Mouse (Mus musculus) kidney, adult 2 months (tissue): Measurements from ENCODE around the gene Gm5788.
"Not testable (repeated sequence)": the region's sequence is repeated elsewhere in the genome, so short reads cannot be mapped to it uniquely, and the experiment has no call there.

ENCODE experiments used
- CTCF ChIP-seq: fragments of 200-500 bp; conservative IDR thresholded peaks from 2 replicates; pipeline ENCODE4 v1.5.1; 2011; ENCODE audit warnings: low read depth, mild to moderate bottlenecking, control low read depth, low read length, moderate library complexity, mixed read lengths; ENCODE audit not compliant: insufficient read depth, insufficient read length
- POLR2A ChIP-seq: fragments of 200-500 bp; IDR thresholded peaks from one replicate; pipeline ENCODE4 v1.6.1; 2011; ENCODE audit warnings: low read depth, low read length, control low read depth

DNA sequence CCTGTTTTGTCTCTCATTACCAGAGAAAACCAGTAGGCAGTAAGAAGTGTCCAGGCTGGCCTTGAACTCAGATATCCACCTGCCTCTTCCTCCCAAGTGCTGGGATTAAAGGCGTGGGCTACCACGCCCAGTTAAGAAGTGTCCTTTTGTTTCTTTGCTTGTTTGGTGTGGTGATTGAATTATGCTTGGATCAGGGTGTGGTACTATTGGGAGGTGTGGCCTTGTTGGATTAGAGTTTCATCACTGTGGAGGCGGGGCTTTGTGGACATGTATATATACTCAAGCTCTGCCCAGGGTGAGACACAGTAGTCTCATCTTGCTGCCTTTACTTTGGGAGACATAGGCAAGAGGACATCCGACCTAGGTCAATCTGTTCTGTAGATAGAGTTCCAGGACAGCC lies 19.5 kb downstream of the Gm5788 start, which contains the start of gene Gm8300:
- TF ChIP-seq POLR2A, CTCF: not testable (repeated sequence)
